Mouse (Mus musculus) forebrain, embryonic 10.5 days (tissue): ENCODE data around the gene Il1rn. TPM values are rescaled to one million over a fixed set of nuclear protein-coding genes. Genes with fewer than 3 reads are reported as not detected.

ENCODE experiments used
- DNase-seq: peaks from one replicate; pipeline ENCODE4 v3.0.0-alpha.2; 2017; ENCODE audit warnings: low spot score; ENCODE audit errors: extremely low spot score
- H3K27ac ChIP-seq: fragments of 300-500 bp; sonication (generic); 2 replicates; pipeline ENCODE4 v1.5.1; 2016; ENCODE audit warnings: mild to moderate bottlenecking
- H3K27me3 ChIP-seq: fragments of 300-500 bp; sonication (generic); 2 replicates; pipeline ENCODE4 v1.6.1; 2016; ENCODE audit warnings: mild to moderate bottlenecking; ENCODE audit not compliant: poor library complexity, severe bottlenecking
- H3K36me3 ChIP-seq: fragments of 300-500 bp; sonication (generic); replicated peaks from 2 replicates; pipeline ENCODE4 v1.6.1; 2016; ENCODE audit warnings: mild to moderate bottlenecking, moderate library complexity
- H3K4me1 ChIP-seq: fragments of 300-500 bp; sonication (generic); 2 replicates; pipeline ENCODE4 v1.6.1; 2016
- H3K4me3 ChIP-seq: fragments of 300-500 bp; sonication (generic); 2 replicates; pipeline ENCODE4 v1.5.1; 2016; ENCODE audit warnings: mild to moderate bottlenecking, moderate library complexity
- H3K9me3 ChIP-seq: fragments of 300-500 bp; sonication (generic); 2 replicates; pipeline ENCODE4 v1.6.1; 2016; ENCODE audit warnings: mild to moderate bottlenecking, moderate library complexity
- WGBS: fragments of 180-500 bp; shearing (Covaris S2); methylation state at CpG from one replicate; pipeline ENCODE4 v1.1.7; 2016; 5-methylcytosine and 5-hydroxymethylcytosine counted together
- polyA plus RNA-seq: library from polyadenylated mRNA; unstranded; fragments of >200 nt; fragmentation: Nextera tagmentation; extraction: Ambion mirVana; gene quantifications from 2 replicates; pipeline ENCODE4 v1.2.1, GENCODE M21; 2016

Il1rn gene
- polyA plus RNA-seq, result not detected in 2 replicates

- WGBS, result 83% methylated on average over 2 of the region's 2 CpGs
- Histone ChIP-seq H3K9me3 (no peaks in the 10 kb centered on the region), H3K4me1 (no peaks in the 10 kb centered on the region), H3K4me3 (no peak within 1 kb of the TSS), H3K27me3 (no peaks in the 10 kb centered on the region), H3K36me3 (no peaks in the 10 kb centered on the region), H3K27ac (no peak within 1 kb of the TSS)
- DNase-seq, result no peak
Measured at GRCm38 (mm10) chr2:24336545-24336944, at the start of gene Il1rn. Il1rn (plus strand) TSS chr2:24336853.

DNA sequence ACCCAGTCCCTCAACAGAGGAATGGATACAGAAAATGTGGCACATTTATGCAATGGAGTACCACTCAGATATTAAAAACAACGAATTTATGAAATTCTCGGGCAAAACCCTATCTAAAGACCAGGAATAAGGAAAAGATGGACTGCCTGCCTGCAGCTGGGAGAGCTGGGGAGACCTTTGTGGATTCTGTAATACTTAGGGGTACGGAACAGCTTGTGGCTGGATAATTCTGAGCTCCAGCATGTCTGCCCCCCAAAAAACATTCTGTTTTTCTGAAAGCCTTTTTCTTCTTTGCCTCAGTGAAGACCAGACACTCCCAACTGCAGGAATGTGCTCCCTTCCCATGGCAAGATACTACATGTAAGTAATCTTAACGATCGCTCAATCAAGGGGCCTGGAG, 45.8 kb upstream of the Il1rn start, which contains the start of gene Il1f10:
Gene Il1f10 (plus strand): TSS at position 301 of the 400 bp plus-strand sequence.
- DNase-seq, result no peak
- Histone ChIP-seq H3K27me3 (no peaks in the 10 kb centered on the region), H3K4me1 (no peaks in the 10 kb centered on the region), H3K9me3 (no peaks in the 10 kb centered on the region), H3K36me3 (no peaks in the 10 kb centered on the region), H3K4me3 (no peak within 1 kb of the TSS), H3K27ac (no peak within 1 kb of the TSS)
- WGBS, result 86% methylated on average over 5 of the region's 5 CpGs

DNA sequence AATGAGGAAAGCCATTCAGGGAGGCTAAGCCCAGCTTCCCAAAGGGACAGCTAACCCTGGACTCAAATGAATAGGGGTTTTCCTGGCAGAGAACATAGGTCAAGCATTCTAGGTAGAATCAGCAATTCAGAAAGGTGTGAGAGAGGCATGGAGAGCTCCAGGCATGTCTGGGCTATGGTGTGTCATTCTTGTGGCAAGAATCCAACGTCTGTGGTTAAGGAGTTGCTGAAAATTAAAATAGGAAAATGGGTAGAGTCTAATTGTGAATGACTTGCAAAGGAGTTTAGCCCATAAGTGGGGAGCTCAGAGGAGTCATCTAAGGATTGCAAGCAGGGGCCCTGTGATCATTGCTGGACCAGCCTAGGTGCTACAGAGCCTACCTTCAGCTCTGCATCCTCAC, 42.0 kb upstream of the Il1rn start:
- DNase-seq, result no peak
- no peaks in the 10 kb centered on the region for H3K27me3 ChIP-seq
- H3K36me3 ChIP-seq, result no peaks in the 10 kb centered on the region
- no peak overlapping the region for H3K27ac ChIP-seq
- no peak overlapping the region for H3K4me3 ChIP-seq
- no peaks in the 10 kb centered on the region for H3K9me3 ChIP-seq
- H3K4me1 ChIP-seq, result no peaks in the 10 kb centered on the region
- 68% methylated on average over 1 of the region's 1 CpGs for WGBS

- Histone ChIP-seq H3K36me3 (no peaks in the 10 kb centered on the region), H3K27ac (no peak overlapping the region), H3K9me3 (no peaks in the 10 kb centered on the region), H3K4me1 (no peaks in the 10 kb centered on the region), H3K4me3 (no peak overlapping the region), H3K27me3 (no peaks in the 10 kb centered on the region)
- WGBS, result 20% methylated on average over 3 of the region's 3 CpGs
- peak; percentile 40 for DNase-seq
Measured at GRCm38 (mm10) chr2:24296837-24297236, 39.8 kb upstream of the Il1rn start.

DNA sequence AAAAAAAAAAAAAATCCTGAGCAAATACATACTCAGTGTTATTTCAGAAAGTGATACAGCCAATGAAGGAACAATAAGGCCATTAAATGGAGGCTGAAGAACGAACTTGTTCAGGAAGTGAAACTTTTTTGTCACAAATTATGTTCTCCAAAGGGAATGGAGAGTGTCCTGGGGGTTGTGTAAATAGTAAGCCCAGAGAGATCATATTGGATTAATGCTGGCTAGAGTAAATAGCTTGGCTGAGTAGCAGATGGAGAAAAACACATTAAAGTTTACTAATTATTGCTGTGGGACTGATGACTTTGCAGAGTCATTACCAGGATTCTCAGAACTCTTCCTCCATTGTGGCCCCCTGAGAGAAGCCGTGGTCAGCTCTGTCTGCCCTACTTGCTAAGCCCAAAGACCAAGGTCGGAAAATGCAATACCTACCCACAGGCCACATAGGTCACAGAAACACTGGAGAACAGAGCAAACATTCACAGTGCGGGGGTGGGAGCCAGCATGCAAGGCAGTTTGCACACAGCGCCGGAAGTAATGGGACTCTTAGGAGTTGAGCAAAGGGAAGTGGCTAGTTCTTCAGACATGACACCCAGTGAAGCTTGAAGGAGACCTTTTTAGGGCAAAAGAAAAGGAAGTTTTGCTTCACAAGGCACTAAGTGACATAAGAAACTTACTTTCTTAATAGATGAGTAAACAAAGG, 25.2 kb upstream of the Il1rn start:
- 81% methylated on average over 6 of the region's 6 CpGs for WGBS
- no peak overlapping the region for H3K27ac ChIP-seq

DNA sequence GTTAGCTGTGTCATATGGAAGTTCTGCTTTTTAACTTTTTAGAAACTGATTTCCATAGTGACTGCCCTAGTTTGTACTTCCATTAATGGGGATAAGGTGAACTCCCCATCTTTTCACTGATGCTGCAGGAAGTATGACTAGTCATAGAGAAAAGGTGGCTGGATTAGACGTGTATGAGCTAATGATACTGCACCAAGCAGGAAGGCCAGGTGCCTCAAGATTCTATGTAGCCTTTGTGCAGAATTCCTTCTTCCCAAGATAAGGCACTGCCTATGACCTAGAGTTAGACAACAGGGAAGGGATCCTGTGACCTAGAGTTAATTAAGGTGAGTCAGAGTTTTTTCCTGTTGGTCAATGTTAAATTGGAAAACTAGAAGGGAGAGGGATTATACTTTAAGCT, 19.7 kb upstream of the Il1rn start:
- DNase-seq, result no peak
- no peak overlapping the region for H3K4me3 ChIP-seq
- no peaks in the 10 kb centered on the region for H3K27me3 ChIP-seq
- H3K9me3 ChIP-seq, result no peaks in the 10 kb centered on the region
- H3K27ac ChIP-seq, result no peak overlapping the region
- H3K36me3 ChIP-seq, result no peaks in the 10 kb centered on the region
- H3K4me1 ChIP-seq, result no peaks in the 10 kb centered on the region
- WGBS, result 73% methylated on average over 1 of the region's 1 CpGs

More for the DNA sequence above, 25.2 kb upstream of the Il1rn start:
- Histone ChIP-seq H3K36me3 (no peaks in the 10 kb centered on the region), H3K27me3 (no peaks in the 10 kb centered on the region), H3K4me1 (no peaks in the 10 kb centered on the region), H3K4me3 (no peak overlapping the region), H3K9me3 (no peaks in the 10 kb centered on the region)
- DNase-seq, result no peak

DNA sequence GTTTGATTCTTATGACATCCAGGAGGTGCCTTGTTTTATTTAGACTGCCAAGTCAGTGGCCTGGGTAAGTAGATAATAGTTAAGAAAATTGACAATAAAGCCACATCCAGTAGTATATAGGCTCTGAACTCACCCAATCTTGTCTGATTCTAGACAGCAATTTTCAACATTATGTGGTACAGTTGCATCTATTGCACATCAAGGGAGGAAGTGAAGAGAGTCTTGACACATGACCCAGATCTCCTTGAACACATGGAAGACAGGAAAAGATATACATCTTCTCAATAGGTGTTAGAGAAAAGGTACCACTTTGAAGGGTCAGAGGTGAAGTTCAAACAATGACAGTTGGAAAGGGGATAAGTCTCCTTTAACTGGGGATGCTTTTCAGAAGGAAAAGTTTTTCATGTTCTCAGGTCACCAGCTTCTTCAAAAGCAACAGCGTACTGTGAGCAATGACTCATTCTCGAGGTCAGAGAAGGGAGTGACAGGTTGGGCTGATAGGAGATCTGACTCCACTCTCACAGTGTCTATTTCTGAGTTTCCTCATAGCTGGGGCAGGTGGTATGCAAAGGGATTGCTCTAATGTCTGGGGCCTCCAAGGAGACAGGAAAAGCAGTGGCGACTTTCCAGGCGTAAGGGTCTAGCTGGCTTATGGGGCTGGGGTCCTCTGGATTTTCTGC, 18.6 kb upstream of the Il1rn start:
- DNase-seq, result no peak
- H3K4me1 ChIP-seq, result no peaks in the 10 kb centered on the region
- no peaks in the 10 kb centered on the region for H3K27me3 ChIP-seq
- no peak overlapping the region for H3K27ac ChIP-seq
- no peaks in the 10 kb centered on the region for H3K36me3 ChIP-seq
- 90% methylated on average over 4 of the region's 4 CpGs for WGBS
- no peak overlapping the region for H3K4me3 ChIP-seq
- no peaks in the 10 kb centered on the region for H3K9me3 ChIP-seq

DNA sequence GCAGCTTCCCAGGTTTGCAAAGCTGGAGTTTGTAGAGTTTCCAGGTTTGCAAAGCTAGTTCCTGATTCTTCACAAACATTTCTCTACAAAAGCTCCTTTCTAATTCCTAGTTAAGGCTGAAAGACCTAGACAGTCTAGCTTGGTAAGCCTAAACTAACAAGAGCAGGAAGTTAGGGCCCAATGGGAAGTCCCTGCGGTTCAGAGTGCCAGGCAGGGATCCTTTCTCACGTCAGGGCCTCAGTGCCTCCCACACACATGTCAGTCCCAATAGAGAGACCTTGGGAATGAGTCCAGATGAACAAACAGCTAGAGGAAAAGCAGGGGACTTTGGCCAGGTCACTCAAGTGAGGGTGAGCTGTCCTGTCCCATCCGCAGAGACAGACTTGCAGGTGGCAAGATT, 1.3 kb upstream of the Il1rn start:
- no peaks in the 10 kb centered on the region for H3K36me3 ChIP-seq
- WGBS, result 70% methylated on average over 3 of the region's 3 CpGs
- no peaks in the 10 kb centered on the region for H3K9me3 ChIP-seq
- no peaks in the 10 kb centered on the region for H3K4me1 ChIP-seq
- H3K27me3 ChIP-seq, result no peaks in the 10 kb centered on the region
- no peak overlapping the region for H3K27ac ChIP-seq
- no peak overlapping the region for H3K4me3 ChIP-seq
- no peak for DNase-seq

DNA sequence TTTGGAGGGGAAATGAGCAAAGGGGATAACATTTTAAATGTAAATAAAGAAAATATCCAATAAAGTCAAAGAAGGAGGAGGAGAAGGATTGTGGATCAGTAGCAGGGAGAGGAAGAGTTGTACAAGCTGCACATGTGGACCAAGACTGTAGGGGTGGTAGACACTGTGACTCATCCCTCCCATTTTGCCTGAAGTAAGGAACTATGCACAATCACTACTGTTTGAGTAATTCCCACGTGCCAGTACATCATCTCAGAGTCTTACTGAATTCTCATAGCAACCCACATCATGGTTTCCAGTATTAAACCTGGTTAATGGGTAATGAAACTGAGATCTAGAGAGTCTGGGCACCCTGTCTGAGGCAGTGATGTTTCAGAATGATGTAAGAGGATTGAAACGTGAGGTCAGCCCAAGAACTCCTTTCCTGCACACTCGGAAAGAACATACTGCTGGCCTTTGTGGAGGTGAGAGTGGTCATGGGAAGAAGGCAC, 4.8 kb downstream of the Il1rn start:
- Histone ChIP-seq H3K9me3 (no peaks in the 10 kb centered on the region), H3K27ac (no peak overlapping the region), H3K36me3 (no peaks in the 10 kb centered on the region), H3K4me1 (no peaks in the 10 kb centered on the region), H3K27me3 (no peaks in the 10 kb centered on the region), H3K4me3 (no peak overlapping the region)
- no peak for DNase-seq
- WGBS, result 78% methylated on average over 3 of the region's 3 CpGs

DNA sequence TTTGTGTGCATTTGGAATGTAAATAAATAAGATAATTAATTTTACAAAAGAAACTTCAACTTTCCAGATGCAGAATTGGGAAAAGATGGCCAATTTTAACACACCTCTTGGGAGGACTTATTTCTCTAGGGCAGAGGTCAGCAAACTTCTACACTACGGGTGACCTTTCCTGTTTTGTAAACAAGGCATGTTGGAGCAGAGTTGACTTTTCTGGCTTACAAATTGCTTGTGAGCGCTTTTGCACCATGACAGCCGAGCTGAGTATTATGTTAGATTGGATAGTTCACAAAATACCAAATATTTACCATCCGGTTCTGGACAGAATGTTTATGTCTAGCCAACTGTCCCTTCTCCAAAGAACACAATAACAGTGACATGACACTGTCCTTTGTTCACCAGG, 8.0 kb downstream of the Il1rn start:
- no peaks in the 10 kb centered on the region for H3K36me3 ChIP-seq
- no peaks in the 10 kb centered on the region for H3K4me1 ChIP-seq
- no peaks in the 10 kb centered on the region for H3K27me3 ChIP-seq
- WGBS, result 84% methylated on average over 4 of the region's 4 CpGs
- no peak for DNase-seq
- H3K9me3 ChIP-seq, result no peaks in the 10 kb centered on the region
- H3K27ac ChIP-seq, result no peak overlapping the region
- no peak overlapping the region for H3K4me3 ChIP-seq

- Histone ChIP-seq H3K9me3 (no peaks in the 10 kb centered on the region), H3K27me3 (no peaks in the 10 kb centered on the region), H3K36me3 (no peaks in the 10 kb centered on the region), H3K27ac (no peak overlapping the region), H3K4me1 (no peaks in the 10 kb centered on the region), H3K4me3 (no peak overlapping the region)
- DNase-seq, result no peak
- 78% methylated on average over 8 of the region's 8 CpGs for WGBS
Measured at GRCm38 (mm10) chr2:24345056-24345455, 8.4 kb downstream of the Il1rn start.

DNA sequence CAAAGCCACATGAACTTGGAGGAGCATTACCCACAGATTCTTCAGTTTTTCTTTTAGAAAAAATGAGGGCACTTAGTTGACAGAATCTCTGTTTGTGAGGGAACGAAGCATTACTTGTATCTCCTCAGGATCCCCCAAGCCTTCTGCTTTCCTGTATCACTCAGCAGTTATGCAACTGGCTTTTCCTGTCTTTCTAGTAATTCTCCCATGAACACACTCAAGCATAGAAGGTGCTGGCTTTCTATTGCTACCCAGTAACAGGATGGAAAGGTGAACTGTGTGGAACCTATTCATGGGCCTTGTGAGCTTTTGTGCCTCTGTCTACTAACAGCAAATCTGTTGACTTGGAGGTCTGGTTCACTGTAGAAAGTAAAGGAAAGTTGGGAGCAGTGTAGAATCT, 11.3 kb downstream of the Il1rn start:
- no peaks in the 10 kb centered on the region for H3K36me3 ChIP-seq
- DNase-seq, result no peak
- no peaks in the 10 kb centered on the region for H3K4me1 ChIP-seq
- H3K4me3 ChIP-seq, result no peak overlapping the region
- H3K27me3 ChIP-seq, result no peaks in the 10 kb centered on the region
- WGBS, result 95% methylated on average over 1 of the region's 1 CpGs
- H3K9me3 ChIP-seq, result no peaks in the 10 kb centered on the region
- H3K27ac ChIP-seq, result no peak overlapping the region

GRCm38 (mm10) chr2:24351159-24351558, 14.5 kb downstream of the Il1rn start:
- 81% methylated on average over 2 of the region's 2 CpGs for WGBS

More at GRCm38 (mm10) chr2:24351159-24351558, 14.5 kb downstream of the Il1rn start:
- DNase-seq, result no peak
- Histone ChIP-seq H3K27ac (no peak overlapping the region), H3K27me3 (no peaks in the 10 kb centered on the region), H3K9me3 (no peaks in the 10 kb centered on the region), H3K4me3 (no peak overlapping the region), H3K4me1 (no peaks in the 10 kb centered on the region), H3K36me3 (no peaks in the 10 kb centered on the region)
